Mouse (Mus musculus) cortical plate, adult 2 months (tissue): ENCODE results near the gene Ndufaf8.
A peak's percentile ranks its signal among the peaks of the same experiment; 100 is the strongest.

Experiments used
- CTCF ChIP-seq: fragments of 200-500 bp; IDR thresholded peaks from 2 replicates; pipeline ENCODE4 v1.5.1; 2011; ENCODE audit warnings: mild to moderate bottlenecking, control low read depth, low read length; ENCODE audit not compliant: insufficient read depth; ENCODE audit errors: extremely low read depth
- POLR2A ChIP-seq: fragments of 200-500 bp; IDR thresholded peaks from 2 replicates; pipeline ENCODE4 v1.6.1; 2011; ENCODE audit warnings: mild to moderate bottlenecking, low read length, control low read depth; ENCODE audit not compliant: insufficient read depth; ENCODE audit errors: extremely low read depth

DNA sequence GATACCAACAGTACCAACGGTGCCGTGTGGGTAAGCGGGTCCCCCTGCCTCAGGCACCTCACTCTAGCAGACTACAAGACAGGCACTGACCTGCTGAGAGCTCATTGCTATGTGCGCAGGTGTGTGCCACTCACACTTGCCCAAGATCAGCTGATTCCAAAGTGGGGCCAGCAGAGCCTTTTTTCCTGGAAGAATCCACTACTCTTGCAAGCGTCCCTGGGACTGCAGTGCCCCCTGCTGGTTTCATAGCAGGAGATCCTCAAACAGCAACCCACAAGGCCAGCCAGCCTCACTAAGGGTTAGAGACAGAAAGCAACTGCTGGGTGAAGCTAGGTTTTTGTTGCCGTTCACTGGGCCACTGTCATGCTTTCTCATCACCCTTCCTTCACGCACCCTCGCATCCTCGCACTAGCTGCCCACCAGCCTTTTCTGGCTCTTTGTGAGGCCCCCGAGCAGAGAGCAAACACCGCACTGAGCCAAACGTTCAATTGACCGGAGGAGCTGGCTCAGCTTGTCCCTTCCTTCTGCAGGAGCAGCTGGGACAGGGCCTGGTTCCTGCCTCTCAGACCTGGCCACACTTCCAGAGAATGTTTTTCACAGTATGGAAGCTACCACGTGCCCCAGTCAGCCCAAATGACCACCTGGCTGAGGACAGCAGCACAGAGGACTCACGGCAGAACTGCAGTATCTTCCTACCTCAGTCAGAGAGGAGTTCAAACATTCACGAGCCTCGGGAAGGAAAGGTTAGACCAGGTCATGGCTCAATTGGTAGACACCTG is 22.1 kb downstream of the Ndufaf8 start:
- TF ChIP-seq CTCF (peak; percentile 80), POLR2A (no peak)
